Mouse (Mus musculus) intestine, postnatal 0 days (tissue): ENCODE measurements at regions not wholly inside any gene's neighbourhood (a gene's known extent, or its start where the extent isn't known, plus 50 kb on each side); places are given as distances from the start of the nearest gene placed in this dataset.

Source experiments
- ATAC-seq: fragments of 200-750 bp; cut with Nextera tagmentation; 2 replicates; pipeline ENCODE4 v1.8.0; 2017; ENCODE audit warnings: mild to moderate bottlenecking, moderate TSS enrichment, moderate library complexity
- H3K27ac ChIP-seq: fragments of 300-500 bp; sonication (generic); 2 replicates; pipeline ENCODE4 v1.5.1; 2014; ENCODE audit warnings: mild to moderate bottlenecking, low read depth, low read length, moderate library complexity
- H3K27me3 ChIP-seq: fragments of 300-500 bp; sonication (generic); replicated peaks from 2 replicates; pipeline ENCODE4 v1.6.1; 2014; ENCODE audit warnings: low read length, mixed read lengths; ENCODE audit not compliant: control insufficient read depth, insufficient read depth
- H3K36me3 ChIP-seq: fragments of 300-500 bp; sonication (generic); 2 replicates; pipeline ENCODE4 v1.6.1; 2014; ENCODE audit warnings: mild to moderate bottlenecking, moderate library complexity; ENCODE audit not compliant: control insufficient read depth, insufficient read depth
- H3K4me1 ChIP-seq: fragments of 300-500 bp; sonication (generic); replicated peaks from 2 replicates; pipeline ENCODE4 v1.6.1; 2014; ENCODE audit warnings: antibody characterized with exemption, low read length, mixed read lengths; ENCODE audit not compliant: control insufficient read depth, insufficient read depth
- H3K4me2 ChIP-seq: fragments of 300-500 bp; sonication (generic); replicated peaks from 2 replicates; pipeline ENCODE4 v1.6.1; 2014; ENCODE audit warnings: low read depth, mild to moderate bottlenecking, moderate library complexity
- H3K4me3 ChIP-seq: fragments of 300-500 bp; sonication (generic); 2 replicates; pipeline ENCODE4 v1.5.1; 2014; ENCODE audit warnings: low read depth, low read length
- H3K9ac ChIP-seq: fragments of 300-500 bp; sonication (generic); 2 replicates; pipeline ENCODE4 v1.6.1; 2014; ENCODE audit warnings: mild to moderate bottlenecking, low read depth, low read length
- H3K9me3 ChIP-seq: fragments of 300-500 bp; sonication (generic); 2 replicates; pipeline ENCODE4 v1.6.1; 2016; ENCODE audit warnings: mixed run types; ENCODE audit not compliant: control insufficient read depth
- CTCF ChIP-seq: sonication (generic); IDR thresholded peaks from 2 replicates; pipeline ENCODE4 v1.5.1; 2016; ENCODE audit warnings: low read depth, mild to moderate bottlenecking, control low read depth, antibody characterized with exemption, moderate library complexity
- WGBS: fragments of 180-500 bp; shearing (Covaris S2); extraction: QIAGEN DNeasy Blood & Tissue Kit; methylation state at CpG from one replicate; pipeline ENCODE4 v1.1.7; 2014; 5-methylcytosine and 5-hydroxymethylcytosine counted together

GRCm38 (mm10) chr1:39047316-39047715, 61.9 kb downstream of the Pdcl3 start:
- H3K27ac ChIP-seq, result no peak overlapping the region
- ATAC-seq, result no peak
- H3K4me3 ChIP-seq, result no peak overlapping the region
- no peaks in the 10 kb centered on the region for H3K36me3 ChIP-seq
- no peaks in the 10 kb centered on the region for H3K4me1 ChIP-seq
- WGBS, result 92% methylated on average over 6 of the region's 6 CpGs
- 0 out of 2 replicates have a peak, but pooled peaks cover 6% of the 10 kb centered on the region for H3K9me3 ChIP-seq
- TF ChIP-seq CTCF, result no peak
- H3K9ac ChIP-seq, result no peak overlapping the region
- no peak overlapping the region for H3K4me2 ChIP-seq
- no peaks in the 10 kb centered on the region for H3K27me3 ChIP-seq

- no peaks in the 10 kb centered on the region for H3K4me1 ChIP-seq
- ATAC-seq, result no peak
- no peaks in the 10 kb centered on the region for H3K9me3 ChIP-seq
- no peak overlapping the region for H3K27ac ChIP-seq
- H3K36me3 ChIP-seq, result no peaks in the 10 kb centered on the region
- H3K9ac ChIP-seq, result no peak overlapping the region
- H3K4me2 ChIP-seq, result no peak overlapping the region
- no peak overlapping the region for H3K4me3 ChIP-seq
- 88% methylated on average over 6 of the region's 6 CpGs for WGBS
- no peak for TF ChIP-seq CTCF
- H3K27me3 ChIP-seq, result no peaks in the 10 kb centered on the region
Observed at GRCm38 (mm10) chr1:39057304-39057703, 71.9 kb downstream of the Pdcl3 start.

GRCm38 (mm10) chr1:39062509-39062908, 77.1 kb downstream of the Pdcl3 start:
- Histone ChIP-seq H3K36me3 (no peaks in the 10 kb centered on the region), H3K4me3 (no peak overlapping the region), H3K4me1 (no peaks in the 10 kb centered on the region), H3K27me3 (no peaks in the 10 kb centered on the region), H3K27ac (no peak overlapping the region), H3K9me3 (no peaks in the 10 kb centered on the region), H3K4me2 (no peak overlapping the region), H3K9ac (no peak overlapping the region)
- 88% methylated on average over 6 of the region's 6 CpGs for WGBS
- no peak for ATAC-seq
- no peak for TF ChIP-seq CTCF

- H3K4me2 ChIP-seq, result no peak overlapping the region
- WGBS, result 73% methylated on average over 13 of the region's 13 CpGs
- H3K9ac ChIP-seq, result no peak overlapping the region
- ATAC-seq, result no peak
- no peaks in the 10 kb centered on the region; the same call in 1 of the 2 replicates for H3K4me1 ChIP-seq
- no peak for TF ChIP-seq CTCF
- H3K4me3 ChIP-seq, result no peak overlapping the region
- H3K27ac ChIP-seq, result no peak overlapping the region
- H3K27me3 ChIP-seq, result no peaks in the 10 kb centered on the region
- H3K9me3 ChIP-seq, result no peaks in the 10 kb centered on the region
- no peaks in the 10 kb centered on the region for H3K36me3 ChIP-seq
Observed at GRCm38 (mm10) chr1:39063666-39064385, 78.4 kb downstream of the Pdcl3 start.

- 76% methylated on average over 3 of the region's 3 CpGs for WGBS
- no peaks in the 10 kb centered on the region for H3K27me3 ChIP-seq
Observed at GRCm38 (mm10) chr1:39064781-39065180, 79.4 kb downstream of the Pdcl3 start.

GRCm38 (mm10) chr1:39067901-39068300, 82.5 kb downstream of the Pdcl3 start:
- no peak overlapping the region for H3K4me3 ChIP-seq
- no peaks in the 10 kb centered on the region for H3K27me3 ChIP-seq
- no peak for ATAC-seq
- no peak overlapping the region for H3K27ac ChIP-seq
- no peak for TF ChIP-seq CTCF
- WGBS, result 20% methylated on average over 3 of the region's 3 CpGs
- H3K4me2 ChIP-seq, result no peak overlapping the region
- no peaks in the 10 kb centered on the region for H3K9me3 ChIP-seq
- H3K36me3 ChIP-seq, result no peaks in the 10 kb centered on the region
- H3K9ac ChIP-seq, result no peak overlapping the region
- peaks cover 7% of the 10 kb centered on the region; the same call in 1 of the 2 replicates for H3K4me1 ChIP-seq

More at GRCm38 (mm10) chr1:39064781-39065180, 79.4 kb downstream of the Pdcl3 start:
- Histone ChIP-seq H3K4me2 (no peak overlapping the region), H3K4me3 (no peak overlapping the region), H3K27ac (no peak overlapping the region), H3K36me3 (no peaks in the 10 kb centered on the region), H3K9ac (no peak overlapping the region), H3K4me1 (peaks cover 5% of the 10 kb centered on the region; the same call in 1 of the 2 replicates), H3K9me3 (no peaks in the 10 kb centered on the region)
- no peak for TF ChIP-seq CTCF
- ATAC-seq, result no peak
